Mouse (Mus musculus): ENCODE results near the gene Mre11a. TPM values are rescaled to one million over a fixed set of nuclear protein-coding genes. Genes with fewer than 3 reads are reported as not detected.
A peak's percentile ranks its signal among the peaks of the same experiment; 100 is the strongest.

Gene Mre11a
- polyA plus RNA-seq, 1 experiment: 13.8 TPM

DNA sequence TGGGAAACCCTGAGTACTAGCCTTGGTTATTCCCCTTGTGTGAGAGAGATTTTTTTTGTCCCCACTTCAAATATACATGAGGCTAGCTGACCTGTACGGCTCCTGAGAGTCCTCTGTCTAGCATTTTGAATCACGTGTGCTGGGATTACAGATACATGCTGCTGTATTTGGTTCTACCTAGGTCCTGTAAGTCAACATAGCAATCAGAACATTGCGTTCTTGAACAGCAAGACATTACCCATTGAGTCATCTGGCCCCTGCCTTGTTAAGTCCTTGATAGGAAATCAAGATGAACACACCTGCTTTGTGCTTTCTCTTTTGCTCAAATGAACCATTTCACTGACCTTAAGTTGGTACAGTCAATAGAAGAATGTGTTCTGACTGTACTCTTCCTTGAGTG is 30.0 kb upstream of the Mre11a start:
- no peak overlapping the region for H3K27ac ChIP-seq (ENCODE audit: control insufficient read depth, insufficient read depth, low read depth, low read length, poor library complexity)
- H3K4me3 ChIP-seq (replicated peaks; ENCODE audit: control insufficient read depth, low read depth, low read length): no peak overlapping the region
- TF ChIP-seq CTCF (IDR thresholded peaks at IDR 0.05; ENCODE audit: control insufficient read depth, insufficient read depth, low read length): no peak
- TF ChIP-seq POLR2A (IDR thresholded peaks at IDR 0.05; ENCODE audit: borderline replicate concordance, control insufficient read depth, low read depth, low read length): no peak
- peaks cover 5% of the 10 kb centered on the region for H3K4me1 ChIP-seq (ENCODE audit: control insufficient read depth, insufficient read depth, low read length)
- 73% methylated on average over 3 of the region's 3 CpGs for WGBS

GRCm38 (mm10) chr9:14758590-14758989 is 25.9 kb upstream of the Mre11a start:
- peak overlapping the region; percentile 32 for H3K27ac ChIP-seq (ENCODE audit: control insufficient read depth, insufficient read depth, low read depth, low read length, poor library complexity)
- peaks cover 2% of the 10 kb centered on the region; the same call in 1 of the 2 replicates for H3K4me1 ChIP-seq (ENCODE audit: control insufficient read depth, insufficient read depth, low read length)
- WGBS: 23% methylated on average over 7 of the region's 7 CpGs
- no peak for TF ChIP-seq CTCF (IDR thresholded peaks at IDR 0.05; ENCODE audit: control insufficient read depth, insufficient read depth, low read length)
- no peak for TF ChIP-seq POLR2A (IDR thresholded peaks at IDR 0.05; ENCODE audit: borderline replicate concordance, control insufficient read depth, low read depth, low read length)
- no peak overlapping the region for H3K4me3 ChIP-seq (replicated peaks; ENCODE audit: control insufficient read depth, low read depth, low read length)

DNA sequence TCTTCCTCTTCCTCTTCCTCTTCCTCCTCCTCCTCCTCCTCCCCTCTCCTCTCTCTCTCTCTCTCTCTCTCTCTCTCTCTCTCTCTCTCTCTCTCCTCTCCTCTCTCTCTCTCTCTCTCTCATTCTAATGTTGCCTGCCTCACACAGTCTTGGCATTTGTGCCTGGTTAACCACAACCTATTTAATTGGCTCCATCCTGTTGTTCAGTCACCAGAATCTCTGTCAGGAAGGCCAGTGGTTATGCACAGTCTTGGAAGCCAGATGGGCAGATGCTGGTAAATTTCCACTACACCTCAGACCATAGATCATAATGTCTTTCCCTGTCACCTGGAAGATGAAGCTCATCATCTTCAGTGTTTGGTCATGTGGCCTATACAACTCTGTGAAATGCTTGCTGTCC is 25.2 kb upstream of the Mre11a start:
- H3K27ac ChIP-seq (ENCODE audit: control insufficient read depth, insufficient read depth, low read depth, low read length, poor library complexity): no peak overlapping the region; the same call in 1 of the 2 replicates
- H3K4me3 ChIP-seq (replicated peaks; ENCODE audit: control insufficient read depth, low read depth, low read length): no peak overlapping the region
- peaks cover 2% of the 10 kb centered on the region; the same call in 1 of the 2 replicates for H3K4me1 ChIP-seq (ENCODE audit: control insufficient read depth, insufficient read depth, low read length)
- TF ChIP-seq CTCF (IDR thresholded peaks at IDR 0.05; ENCODE audit: control insufficient read depth, insufficient read depth, low read length) (no peak), POLR2A (IDR thresholded peaks at IDR 0.05; ENCODE audit: borderline replicate concordance, control insufficient read depth, low read depth, low read length) (no peak)

DNA sequence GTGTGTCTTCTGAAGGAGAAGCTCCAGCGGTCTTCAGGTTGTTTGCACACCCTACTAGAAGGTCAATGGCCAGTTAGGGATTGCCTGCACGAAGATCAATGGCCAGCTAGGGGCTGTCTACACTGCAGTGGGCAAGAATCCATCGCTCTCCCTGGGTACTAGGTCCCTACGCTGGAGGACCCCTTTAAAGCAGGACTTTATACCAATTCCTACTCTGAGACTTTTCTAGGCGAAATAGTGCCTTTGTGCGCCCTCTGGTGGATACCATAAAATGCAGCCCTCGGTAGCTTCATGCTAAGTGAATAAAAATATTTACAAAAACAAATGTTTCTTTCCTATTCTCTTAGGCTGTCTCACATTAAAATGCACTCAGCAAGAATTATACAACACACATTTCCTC is 19.7 kb upstream of the Mre11a start:
- Histone ChIP-seq H3K4me3 (replicated peaks; ENCODE audit: control insufficient read depth, low read depth, low read length) (no peak overlapping the region), H3K27ac (ENCODE audit: control insufficient read depth, insufficient read depth, low read depth, low read length, poor library complexity) (no peak overlapping the region), H3K4me1 (ENCODE audit: control insufficient read depth, insufficient read depth, low read length) (no peaks in the 10 kb centered on the region)
- WGBS: 17% methylated on average over 7 of the region's 7 CpGs
- TF ChIP-seq POLR2A (IDR thresholded peaks at IDR 0.05; ENCODE audit: borderline replicate concordance, control insufficient read depth, low read depth, low read length) (no peak), CTCF (IDR thresholded peaks at IDR 0.05; ENCODE audit: control insufficient read depth, insufficient read depth, low read length) (no peak)

- no peak for TF ChIP-seq CTCF (IDR thresholded peaks at IDR 0.05; ENCODE audit: control insufficient read depth, insufficient read depth, low read length)
- TF ChIP-seq POLR2A (IDR thresholded peaks at IDR 0.05; ENCODE audit: borderline replicate concordance, control insufficient read depth, low read depth, low read length): no peak
- H3K4me1 ChIP-seq (ENCODE audit: control insufficient read depth, insufficient read depth, low read length): no peaks in the 10 kb centered on the region
- 77% methylated on average over 5 of the region's 6 CpGs for WGBS
- no peak overlapping the region for H3K4me3 ChIP-seq (replicated peaks; ENCODE audit: control insufficient read depth, low read depth, low read length)
- no peak overlapping the region for H3K27ac ChIP-seq (ENCODE audit: control insufficient read depth, insufficient read depth, low read depth, low read length, poor library complexity)
Measured at GRCm38 (mm10) chr9:14769811-14770210, 14.6 kb upstream of the Mre11a start.

DNA sequence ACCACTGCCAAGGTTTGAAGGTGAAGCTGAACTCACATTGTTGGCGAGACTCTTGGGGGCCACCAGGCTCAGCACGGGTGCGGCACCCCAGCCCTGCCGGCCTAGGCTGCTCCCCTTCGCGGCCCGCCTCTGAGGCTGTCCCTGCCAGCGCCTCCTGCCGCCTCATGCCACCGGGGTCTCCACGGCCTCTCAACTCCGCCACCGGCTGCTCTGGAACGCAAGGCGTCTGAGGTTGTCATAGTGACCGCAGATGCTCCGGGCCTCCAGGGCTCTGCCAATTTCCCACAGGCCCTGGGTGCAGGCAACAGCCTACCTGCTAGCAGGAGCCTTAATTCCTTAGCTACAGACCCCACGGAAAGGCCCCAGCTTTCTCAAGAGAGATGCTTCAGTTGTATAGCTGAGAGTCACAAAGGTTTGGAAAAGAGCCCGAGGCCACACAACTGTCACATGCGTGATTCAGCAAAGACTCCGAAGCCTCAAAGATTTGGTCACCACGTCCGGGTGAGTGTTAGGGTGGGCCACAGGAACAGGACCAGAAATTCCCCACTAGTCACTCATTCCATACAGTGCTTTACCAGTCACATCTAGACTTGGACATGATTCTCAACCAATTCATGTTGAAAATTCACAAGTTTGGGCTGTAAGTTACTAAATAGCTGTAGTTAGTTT is 13.5 kb upstream of the Mre11a start, which contains the start of gene 1700012B09Rik:
Gene 1700012B09Rik, minus strand, starts transcription at position 228 of the 669 bp plus-strand sequence.
- H3K4me3 ChIP-seq (replicated peaks; ENCODE audit: control insufficient read depth, low read depth, low read length): no peak within 1 kb of the TSS
- TF ChIP-seq CTCF (IDR thresholded peaks at IDR 0.05; ENCODE audit: control insufficient read depth, insufficient read depth, low read length) (no peak), POLR2A (IDR thresholded peaks at IDR 0.05; ENCODE audit: borderline replicate concordance, control insufficient read depth, low read depth, low read length) (no peak)
- H3K27ac ChIP-seq (ENCODE audit: control insufficient read depth, insufficient read depth, low read depth, low read length, poor library complexity): no peak within 1 kb of the TSS
- H3K4me1 ChIP-seq (ENCODE audit: control insufficient read depth, insufficient read depth, low read length): no peaks in the 10 kb centered on the region
- 19% methylated on average over 23 of the region's 23 CpGs for WGBS

- H3K4me1 ChIP-seq (ENCODE audit: control insufficient read depth, insufficient read depth, low read length): no peaks in the 10 kb centered on the region
- WGBS: 78% methylated on average over 2 of the region's 2 CpGs
Measured at GRCm38 (mm10) chr9:14772074-14772473, 12.4 kb upstream of the Mre11a start.

DNA sequence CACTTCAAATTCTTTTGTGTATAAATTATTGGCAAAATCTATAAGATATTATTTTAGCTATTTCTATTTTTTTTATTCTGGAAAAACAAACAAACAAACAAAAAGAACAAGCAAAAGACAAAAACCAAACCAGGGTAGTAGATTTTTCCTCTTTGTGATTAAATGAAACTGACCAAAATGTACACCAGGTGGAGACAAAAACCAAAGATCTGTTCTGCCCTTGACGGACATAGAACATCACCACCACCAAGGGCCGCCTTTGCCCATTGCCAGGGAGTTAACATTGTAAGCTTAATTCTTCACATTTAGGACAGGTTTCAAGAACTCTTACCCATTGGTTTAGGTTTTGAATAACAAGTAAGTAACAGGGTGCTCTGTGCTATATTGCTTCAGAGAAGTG is 10.6 kb upstream of the Mre11a start:
- no peak overlapping the region for H3K27ac ChIP-seq (ENCODE audit: control insufficient read depth, insufficient read depth, low read depth, low read length, poor library complexity)
- WGBS: 30% methylated on average over 2 of the region's 2 CpGs

More at GRCm38 (mm10) chr9:14772074-14772473, 12.4 kb upstream of the Mre11a start:
- Histone ChIP-seq H3K4me3 (replicated peaks; ENCODE audit: control insufficient read depth, low read depth, low read length) (no peak overlapping the region), H3K27ac (ENCODE audit: control insufficient read depth, insufficient read depth, low read depth, low read length, poor library complexity) (no peak overlapping the region)
- no peak for TF ChIP-seq POLR2A (IDR thresholded peaks at IDR 0.05; ENCODE audit: borderline replicate concordance, control insufficient read depth, low read depth, low read length)
- TF ChIP-seq CTCF (IDR thresholded peaks at IDR 0.05; ENCODE audit: control insufficient read depth, insufficient read depth, low read length): no peak

More for the DNA sequence above, 10.6 kb upstream of the Mre11a start:
- no peaks in the 10 kb centered on the region for H3K4me1 ChIP-seq (ENCODE audit: control insufficient read depth, insufficient read depth, low read length)
- no peak overlapping the region for H3K4me3 ChIP-seq (replicated peaks; ENCODE audit: control insufficient read depth, low read depth, low read length)
- TF ChIP-seq POLR2A (IDR thresholded peaks at IDR 0.05; ENCODE audit: borderline replicate concordance, control insufficient read depth, low read depth, low read length) (no peak), CTCF (IDR thresholded peaks at IDR 0.05; ENCODE audit: control insufficient read depth, insufficient read depth, low read length) (0 out of 2 replicates have a peak, but pooled peaks have one; percentile 16)
